Mouse (Mus musculus) kidney, postnatal 0 days (tissue): ENCODE data around the gene Luc7l3. TPM values are rescaled to one million over a fixed set of nuclear protein-coding genes. Genes with fewer than 3 reads are reported as not detected.

Experiments
- ATAC-seq: fragments of 200-750 bp; cut with Nextera tagmentation; replicated peaks from 2 replicates; pipeline ENCODE4 v1.8.0; 2017; ENCODE audit warnings: low read depth, moderate number of reproducible peaks, moderate TSS enrichment, moderate library complexity; ENCODE audit not compliant: low FRiP score
- DNase-seq: peaks from one replicate; pipeline ENCODE4 v3.0.0-alpha.2; 2016; ENCODE audit warnings: low spot score
- H3K27ac ChIP-seq: fragments of 300-500 bp; sonication (generic); 2 replicates; pipeline ENCODE4 v1.5.1; 2014; ENCODE audit warnings: mild to moderate bottlenecking
- H3K27me3 ChIP-seq: fragments of 300-500 bp; sonication (generic); 2 replicates; pipeline ENCODE4 v1.6.1; 2014; ENCODE audit warnings: low read length, mixed read lengths; ENCODE audit not compliant: insufficient read depth
- H3K36me3 ChIP-seq: fragments of 300-500 bp; sonication (generic); 2 replicates; pipeline ENCODE4 v1.6.1; 2014; ENCODE audit warnings: low read length, mixed read lengths; ENCODE audit not compliant: insufficient read depth
- H3K4me1 ChIP-seq: fragments of 300-500 bp; sonication (generic); replicated peaks from 2 replicates; pipeline ENCODE4 v1.6.1; 2014; ENCODE audit warnings: antibody characterized with exemption, low read length, mixed read lengths; ENCODE audit not compliant: insufficient read depth
- H3K4me2 ChIP-seq: fragments of 300-500 bp; sonication (generic); 2 replicates; pipeline ENCODE4 v1.6.1; 2014; ENCODE audit warnings: mild to moderate bottlenecking, low read length, moderate library complexity, mixed read lengths
- H3K4me3 ChIP-seq: fragments of 300-500 bp; sonication (generic); replicated peaks from 2 replicates; pipeline ENCODE4 v1.5.1; 2014; ENCODE audit warnings: low read depth, low read length
- H3K9ac ChIP-seq: fragments of 300-500 bp; sonication (generic); 2 replicates; pipeline ENCODE4 v1.6.1; 2014; ENCODE audit warnings: low read depth, low read length
- H3K9me3 ChIP-seq: fragments of 300-500 bp; sonication (generic); replicated peaks from 2 replicates; pipeline ENCODE4 v1.6.1; 2016; ENCODE audit warnings: low read length, inconsistent platforms, mixed read lengths
- CTCF ChIP-seq: IDR thresholded peaks from 2 replicates; pipeline ENCODE4 v1.5.1; 2016; ENCODE audit warnings: antibody characterized with exemption, low read depth, mild to moderate bottlenecking, moderate library complexity
- WGBS: fragments of 180-500 bp; shearing (Covaris S2); extraction: QIAGEN DNeasy Blood & Tissue Kit; methylation state at CpG from one replicate; pipeline ENCODE4 v1.1.7; 2014; 5-methylcytosine and 5-hydroxymethylcytosine counted together
- polyA plus RNA-seq: library from polyadenylated mRNA; unstranded; fragments of >200 nt; fragmentation: Nextera tagmentation; extraction: Ambion mirVana; gene quantifications from 2 replicates; pipeline ENCODE4 v1.2.1, GENCODE M21; 2015

Gene Luc7l3
- polyA plus RNA-seq: 107 and 108 TPM in 2 replicates

GRCm38 (mm10) chr11:94321931-94322400 is at the start of gene Luc7l3:
Luc7l3 (minus strand) TSS chr11:94321988.
- under 1% methylated on average over 36 of the region's 36 CpGs for WGBS
- ATAC-seq (peak; percentile 95), DNase-seq (peak; percentile 97)
- peak within 1 kb of the TSS; percentile 98 for H3K4me3 ChIP-seq
- H3K9me3 ChIP-seq: no peaks in the 10 kb centered on the region
- H3K4me1 ChIP-seq: peaks cover 6% of the 10 kb centered on the region
- H3K9ac ChIP-seq: peak within 1 kb of the TSS; percentile 99
- H3K27me3 ChIP-seq: no peaks in the 10 kb centered on the region
- H3K36me3 ChIP-seq: no peaks in the 10 kb centered on the region
- TF ChIP-seq CTCF: no peak
- H3K4me2 ChIP-seq: peak within 1 kb of the TSS; percentile 61
- peak within 1 kb of the TSS; percentile 99 for H3K27ac ChIP-seq

- DNase-seq: peak; percentile 52
- H3K4me3 ChIP-seq: no peak overlapping the region
- no peaks in the 10 kb centered on the region; the same call in 1 of the 2 replicates for H3K4me1 ChIP-seq
- H3K9me3 ChIP-seq: no peaks in the 10 kb centered on the region
- H3K4me2 ChIP-seq: no peak overlapping the region
- no peak for TF ChIP-seq CTCF
- ATAC-seq: peak; percentile 57
- H3K9ac ChIP-seq: no peak overlapping the region
- H3K27ac ChIP-seq: no peak overlapping the region
- no peaks in the 10 kb centered on the region for H3K36me3 ChIP-seq
- 9% methylated on average over 5 of the region's 5 CpGs for WGBS
- H3K27me3 ChIP-seq: no peaks in the 10 kb centered on the region
Measured at GRCm38 (mm10) chr11:94370809-94371208, 49.0 kb upstream of the Luc7l3 start.

GRCm38 (mm10) chr11:94369981-94370380 is 48.2 kb upstream of the Luc7l3 start:
- Histone ChIP-seq H3K4me2 (no peak overlapping the region), H3K4me3 (no peak overlapping the region), H3K27me3 (no peaks in the 10 kb centered on the region), H3K36me3 (no peaks in the 10 kb centered on the region), H3K9me3 (no peaks in the 10 kb centered on the region), H3K9ac (no peak overlapping the region), H3K4me1 (no peaks in the 10 kb centered on the region; the same call in none of the 2 replicates), H3K27ac (no peak overlapping the region)
- ATAC-seq (no peak), DNase-seq (no peak)
- TF ChIP-seq CTCF: no peak
- 72% methylated on average over 6 of the region's 6 CpGs for WGBS

GRCm38 (mm10) chr11:94365340-94365739 is 43.6 kb upstream of the Luc7l3 start:
- DNase-seq (peak; percentile 22), ATAC-seq (no peak)
- Histone ChIP-seq H3K4me3 (no peak overlapping the region), H3K9me3 (no peaks in the 10 kb centered on the region), H3K9ac (no peak overlapping the region), H3K36me3 (no peaks in the 10 kb centered on the region), H3K4me2 (no peak overlapping the region), H3K4me1 (no peaks in the 10 kb centered on the region; the same call in none of the 2 replicates), H3K27ac (no peak overlapping the region), H3K27me3 (no peaks in the 10 kb centered on the region)
- TF ChIP-seq CTCF: no peak
- WGBS: 41% methylated on average over 3 of the region's 3 CpGs

- no peak for TF ChIP-seq CTCF
- H3K4me2 ChIP-seq: no peak overlapping the region
- no peak overlapping the region for H3K4me3 ChIP-seq
- H3K27me3 ChIP-seq: no peaks in the 10 kb centered on the region
- H3K9me3 ChIP-seq: no peaks in the 10 kb centered on the region
- H3K27ac ChIP-seq: no peak overlapping the region
- 72% methylated on average over 7 of the region's 7 CpGs for WGBS
- H3K36me3 ChIP-seq: no peaks in the 10 kb centered on the region
- DNase-seq (no peak), ATAC-seq (no peak)
- H3K9ac ChIP-seq: no peak overlapping the region
- H3K4me1 ChIP-seq: no peaks in the 10 kb centered on the region; the same call in 1 of the 2 replicates
Measured at GRCm38 (mm10) chr11:94363690-94364089, 41.9 kb upstream of the Luc7l3 start.

- Histone ChIP-seq H3K4me3 (no peak overlapping the region), H3K4me1 (no peaks in the 10 kb centered on the region; the same call in 1 of the 2 replicates), H3K27me3 (no peaks in the 10 kb centered on the region), H3K9me3 (no peaks in the 10 kb centered on the region), H3K4me2 (no peak overlapping the region), H3K27ac (no peak overlapping the region), H3K9ac (no peak overlapping the region), H3K36me3 (no peaks in the 10 kb centered on the region)
- ATAC-seq (no peak), DNase-seq (no peak)
- 92% methylated on average over 5 of the region's 5 CpGs for WGBS
- no peak for TF ChIP-seq CTCF
Measured at GRCm38 (mm10) chr11:94362101-94362500, 40.3 kb upstream of the Luc7l3 start.
